Mouse (Mus musculus) embryonic facial prominence, embryonic 10.5 days (tissue): Measurements from ENCODE around the gene Gm21970. TPM values are rescaled to one million over a fixed set of nuclear protein-coding genes. Genes with fewer than 3 reads are reported as not detected.

Experiments
- DNase-seq: peaks from one replicate; pipeline ENCODE4 v3.0.0-alpha.2; 2017; ENCODE audit warnings: low spot score
- H3K27ac ChIP-seq: fragments of 300-500 bp; sonication (generic); replicated peaks from 2 replicates; pipeline ENCODE4 v1.5.1; 2016; ENCODE audit warnings: mild to moderate bottlenecking
- H3K27me3 ChIP-seq: fragments of 300-500 bp; sonication (generic); replicated peaks from 2 replicates; pipeline ENCODE4 v1.6.1; 2016; ENCODE audit warnings: low read depth, mild to moderate bottlenecking; ENCODE audit not compliant: poor library complexity, severe bottlenecking
- H3K36me3 ChIP-seq: fragments of 300-500 bp; sonication (generic); replicated peaks from 2 replicates; pipeline ENCODE4 v1.6.1; 2016; ENCODE audit warnings: mild to moderate bottlenecking, moderate library complexity
- H3K4me1 ChIP-seq: fragments of 300-500 bp; sonication (generic); 2 replicates; pipeline ENCODE4 v1.6.1; 2016
- H3K4me3 ChIP-seq: fragments of 300-500 bp; sonication (generic); 2 replicates; pipeline ENCODE4 v1.5.1; 2016; ENCODE audit warnings: mild to moderate bottlenecking, moderate library complexity
- H3K9me3 ChIP-seq: fragments of 300-500 bp; sonication (generic); 2 replicates; pipeline ENCODE4 v1.6.1; 2016; ENCODE audit warnings: mild to moderate bottlenecking
- WGBS: fragments of 180-500 bp; shearing (Covaris S2); methylation state at CpG from one replicate; pipeline ENCODE4 v1.1.7; 2016; 5-methylcytosine and 5-hydroxymethylcytosine counted together
- polyA plus RNA-seq: library from polyadenylated mRNA; unstranded; fragments of >200 nt; fragmentation: Nextera tagmentation; extraction: Ambion mirVana; gene quantifications from 2 replicates; pipeline ENCODE4 v1.2.1, GENCODE M21; 2016

The Gm21970 gene
- polyA plus RNA-seq, 1 experiment from 2014 or later: not detected

- Histone ChIP-seq H3K9me3 (no peaks in the 10 kb centered on the region), H3K36me3 (peaks cover 10% of the 10 kb centered on the region; the same call in 1 of the 2 replicates), H3K4me3 (no peak overlapping the region), H3K27ac (no peak overlapping the region), H3K27me3 (no peaks in the 10 kb centered on the region), H3K4me1 (peaks cover 16% of the 10 kb centered on the region; the same call in 1 of the 2 replicates)
- WGBS: 74% methylated on average over 12 of the region's 12 CpGs
- DNase-seq: no peak
Measured at GRCm38 (mm10) chr16:91413102-91413844, 21.8 kb downstream of the Gm21970 start.

- Histone ChIP-seq H3K4me1 (peaks cover 13% of the 10 kb centered on the region; the same call in 1 of the 2 replicates), H3K27me3 (no peaks in the 10 kb centered on the region), H3K27ac (no peak overlapping the region), H3K9me3 (no peaks in the 10 kb centered on the region), H3K4me3 (no peak overlapping the region), H3K36me3 (peaks cover 17% of the 10 kb centered on the region; the same call in 1 of the 2 replicates)
- WGBS: 77% methylated on average over 9 of the region's 9 CpGs
- no peak for DNase-seq
Measured at GRCm38 (mm10) chr16:91415391-91416189, 24.1 kb downstream of the Gm21970 start.

- Histone ChIP-seq H3K9me3 (no peaks in the 10 kb centered on the region), H3K4me3 (no peak overlapping the region), H3K27me3 (no peaks in the 10 kb centered on the region), H3K36me3 (peaks cover 19% of the 10 kb centered on the region; the same call in 1 of the 2 replicates), H3K27ac (no peak overlapping the region), H3K4me1 (0 out of 2 replicates have a peak, but pooled peaks cover 6% of the 10 kb centered on the region)
- WGBS: 96% methylated on average over 6 of the region's 6 CpGs
- no peak for DNase-seq
Measured at GRCm38 (mm10) chr16:91416357-91416756, 24.8 kb downstream of the Gm21970 start.

- 80% methylated on average over 7 of the region's 7 CpGs for WGBS
- Histone ChIP-seq H3K27me3 (no peaks in the 10 kb centered on the region), H3K4me3 (no peak overlapping the region), H3K27ac (no peak overlapping the region), H3K9me3 (no peaks in the 10 kb centered on the region), H3K36me3 (peaks cover 23% of the 10 kb centered on the region; the same call in 1 of the 2 replicates), H3K4me1 (0 out of 2 replicates have a peak, but pooled peaks cover 6% of the 10 kb centered on the region)
- no peak for DNase-seq
Measured at GRCm38 (mm10) chr16:91416938-91417337, 25.4 kb downstream of the Gm21970 start.

GRCm38 (mm10) chr16:91418531-91418930 is 27.0 kb downstream of the Gm21970 start:
- no peaks in the 10 kb centered on the region for H3K27me3 ChIP-seq
- no peaks in the 10 kb centered on the region for H3K9me3 ChIP-seq
- H3K4me3 ChIP-seq: no peak overlapping the region
- WGBS: 77% methylated on average over 5 of the region's 5 CpGs
- H3K27ac ChIP-seq: no peak overlapping the region
- H3K36me3 ChIP-seq: peaks cover 23% of the 10 kb centered on the region; the same call in 1 of the 2 replicates
- no peak for DNase-seq
- H3K4me1 ChIP-seq: 0 out of 2 replicates have a peak, but pooled peaks cover 1% of the 10 kb centered on the region

- Histone ChIP-seq H3K36me3 (peaks cover 17% of the 10 kb centered on the region; the same call in 1 of the 2 replicates), H3K27me3 (no peaks in the 10 kb centered on the region), H3K4me3 (no peak overlapping the region), H3K9me3 (no peaks in the 10 kb centered on the region), H3K27ac (no peak overlapping the region), H3K4me1 (peaks cover 10% of the 10 kb centered on the region)
- 92% methylated on average over 6 of the region's 6 CpGs for WGBS
- no peak for DNase-seq
Measured at GRCm38 (mm10) chr16:91425816-91426215, 34.3 kb downstream of the Gm21970 start.

- DNase-seq: no peak
- H3K4me1 ChIP-seq: peaks cover 10% of the 10 kb centered on the region
- H3K36me3 ChIP-seq: peaks cover 13% of the 10 kb centered on the region; the same call in 1 of the 2 replicates
- no peaks in the 10 kb centered on the region for H3K9me3 ChIP-seq
- no peak overlapping the region for H3K27ac ChIP-seq
- WGBS: 85% methylated on average over 4 of the region's 4 CpGs
- H3K27me3 ChIP-seq: no peaks in the 10 kb centered on the region
- no peak overlapping the region for H3K4me3 ChIP-seq
Measured at GRCm38 (mm10) chr16:91426586-91426985, 35.1 kb downstream of the Gm21970 start.

GRCm38 (mm10) chr16:91427461-91427860 is 35.9 kb downstream of the Gm21970 start:
- 80% methylated on average over 5 of the region's 5 CpGs for WGBS
- no peak overlapping the region for H3K4me3 ChIP-seq
- no peak overlapping the region for H3K27ac ChIP-seq
- no peaks in the 10 kb centered on the region for H3K9me3 ChIP-seq
- no peaks in the 10 kb centered on the region for H3K27me3 ChIP-seq
- H3K36me3 ChIP-seq: peaks cover 12% of the 10 kb centered on the region; the same call in 1 of the 2 replicates
- DNase-seq: no peak
- H3K4me1 ChIP-seq: peaks cover 10% of the 10 kb centered on the region

- no peak for DNase-seq
- H3K9me3 ChIP-seq: no peaks in the 10 kb centered on the region
- no peak overlapping the region for H3K4me3 ChIP-seq
- peaks cover 17% of the 10 kb centered on the region for H3K4me1 ChIP-seq
- peaks cover 12% of the 10 kb centered on the region; the same call in 1 of the 2 replicates for H3K36me3 ChIP-seq
- WGBS: 69% methylated on average over 8 of the region's 8 CpGs
- no peaks in the 10 kb centered on the region for H3K27me3 ChIP-seq
- H3K27ac ChIP-seq: no peak overlapping the region
Measured at GRCm38 (mm10) chr16:91428259-91428865, 36.8 kb downstream of the Gm21970 start.

- 38% methylated on average over 5 of the region's 5 CpGs for WGBS
- Histone ChIP-seq H3K36me3 (no peaks in the 10 kb centered on the region), H3K27ac (no peak overlapping the region), H3K4me3 (no peak overlapping the region), H3K4me1 (peaks cover 20% of the 10 kb centered on the region), H3K27me3 (no peaks in the 10 kb centered on the region), H3K9me3 (no peaks in the 10 kb centered on the region)
- no peak for DNase-seq
Measured at GRCm38 (mm10) chr16:91432720-91433328, 41.3 kb downstream of the Gm21970 start.

GRCm38 (mm10) chr16:91433329-91433933 is 41.9 kb downstream of the Gm21970 start:
- no peak overlapping the region for H3K27ac ChIP-seq
- no peak for DNase-seq

More at GRCm38 (mm10) chr16:91433329-91433933, 41.9 kb downstream of the Gm21970 start:
- peaks cover 14% of the 10 kb centered on the region for H3K4me1 ChIP-seq
- H3K4me3 ChIP-seq: no peak overlapping the region
- H3K36me3 ChIP-seq: no peaks in the 10 kb centered on the region
- 62% methylated on average over 8 of the region's 8 CpGs for WGBS
- H3K27me3 ChIP-seq: no peaks in the 10 kb centered on the region
- H3K9me3 ChIP-seq: no peaks in the 10 kb centered on the region
